Mouse (Mus musculus): ENCODE data around the gene Cpvl. TPM values are rescaled to one million over a fixed set of nuclear protein-coding genes. Genes with fewer than 3 reads are reported as not detected.

Gene Cpvl
- polyA plus RNA-seq, 1 experiment from 2014 or later: not detected

- no peak overlapping the region for H3K27ac ChIP-seq (ENCODE audit: poor library complexity, severe bottlenecking)
- H3K9me3 ChIP-seq (replicated peaks): no peaks in the 10 kb centered on the region
- H3K4me2 ChIP-seq: no peak overlapping the region
- no peak overlapping the region for H3K4me3 ChIP-seq
- 68% methylated on average over 2 of the region's 2 CpGs for WGBS
- no peaks in the 10 kb centered on the region for H3K36me3 ChIP-seq
- no peaks in the 10 kb centered on the region for H3K27me3 ChIP-seq (replicated peaks)
- H3K9ac ChIP-seq: no peak overlapping the region
- no peaks in the 10 kb centered on the region for H3K4me1 ChIP-seq (replicated peaks)
- ATAC-seq (ENCODE audit: insufficient number of reproducible peaks, low FRiP score): no peak
Observed at GRCm38 (mm10) chr6:53856775-53857174, 121.7 kb downstream of the Cpvl start.

GRCm38 (mm10) chr6:53854971-53855856, 123.3 kb downstream of the Cpvl start:
- 84% methylated on average over 12 of the region's 12 CpGs for WGBS
- Histone ChIP-seq H3K36me3 (no peaks in the 10 kb centered on the region), H3K4me3 (no peak overlapping the region), H3K27ac (ENCODE audit: poor library complexity, severe bottlenecking) (no peak overlapping the region), H3K4me2 (no peak overlapping the region), H3K9me3 (replicated peaks) (no peaks in the 10 kb centered on the region), H3K27me3 (replicated peaks) (no peaks in the 10 kb centered on the region), H3K4me1 (replicated peaks) (no peaks in the 10 kb centered on the region), H3K9ac (no peak overlapping the region)
- ATAC-seq (ENCODE audit: insufficient number of reproducible peaks, low FRiP score): no peak

GRCm38 (mm10) chr6:53854226-53854625, 124.2 kb downstream of the Cpvl start:
- ATAC-seq (ENCODE audit: insufficient number of reproducible peaks, low FRiP score): no peak
- no peaks in the 10 kb centered on the region for H3K36me3 ChIP-seq
- no peak overlapping the region for H3K4me2 ChIP-seq
- no peaks in the 10 kb centered on the region for H3K9me3 ChIP-seq (replicated peaks)
- no peaks in the 10 kb centered on the region for H3K4me1 ChIP-seq (replicated peaks)
- H3K27me3 ChIP-seq (replicated peaks): no peaks in the 10 kb centered on the region
- H3K9ac ChIP-seq: no peak overlapping the region
- no peak overlapping the region for H3K4me3 ChIP-seq
- WGBS: 81% methylated on average over 2 of the region's 2 CpGs
- no peak overlapping the region for H3K27ac ChIP-seq (ENCODE audit: poor library complexity, severe bottlenecking)

- Histone ChIP-seq H3K9ac (no peak overlapping the region), H3K27ac (ENCODE audit: poor library complexity, severe bottlenecking) (no peak overlapping the region), H3K4me1 (replicated peaks) (no peaks in the 10 kb centered on the region), H3K4me3 (no peak overlapping the region), H3K9me3 (replicated peaks) (no peaks in the 10 kb centered on the region), H3K4me2 (no peak overlapping the region), H3K36me3 (no peaks in the 10 kb centered on the region), H3K27me3 (replicated peaks) (no peaks in the 10 kb centered on the region)
- no peak for ATAC-seq (ENCODE audit: insufficient number of reproducible peaks, low FRiP score)
- 74% methylated on average over 3 of the region's 3 CpGs for WGBS
Observed at GRCm38 (mm10) chr6:53853546-53853945, 124.9 kb downstream of the Cpvl start.

- no peaks in the 10 kb centered on the region for H3K36me3 ChIP-seq
- WGBS: 89% methylated on average over 17 of the region's 17 CpGs
- no peak overlapping the region for H3K27ac ChIP-seq (ENCODE audit: poor library complexity, severe bottlenecking)
- H3K9ac ChIP-seq: no peak overlapping the region
- H3K27me3 ChIP-seq (replicated peaks): no peaks in the 10 kb centered on the region
- no peaks in the 10 kb centered on the region for H3K4me1 ChIP-seq (replicated peaks)
- no peak for ATAC-seq (ENCODE audit: insufficient number of reproducible peaks, low FRiP score)
- H3K4me3 ChIP-seq: no peak overlapping the region
- no peaks in the 10 kb centered on the region for H3K9me3 ChIP-seq (replicated peaks)
- H3K4me2 ChIP-seq: no peak overlapping the region
Observed at GRCm38 (mm10) chr6:53844626-53845025, 133.8 kb downstream of the Cpvl start.

- no peak overlapping the region for H3K4me2 ChIP-seq
- peaks cover 4% of the 10 kb centered on the region; the same call in 1 of the 2 replicates for H3K4me1 ChIP-seq (replicated peaks)
- no peaks in the 10 kb centered on the region for H3K36me3 ChIP-seq
- WGBS: 46% methylated on average over 4 of the region's 4 CpGs
- no peak overlapping the region for H3K27ac ChIP-seq (ENCODE audit: poor library complexity, severe bottlenecking)
- H3K4me3 ChIP-seq: no peak overlapping the region
- no peak overlapping the region for H3K9ac ChIP-seq
- ATAC-seq (ENCODE audit: insufficient number of reproducible peaks, low FRiP score): no peak
- H3K9me3 ChIP-seq (replicated peaks): no peaks in the 10 kb centered on the region
- peaks cover 28% of the 10 kb centered on the region for H3K27me3 ChIP-seq (replicated peaks)
Observed at GRCm38 (mm10) chr6:53825213-53825612, 153.3 kb downstream of the Cpvl start.

Other genes starting within 250 kb of the Cpvl start
- gene Tril, start 157.8 kb downstream of the Cpvl start, polyA plus RNA-seq (2016; fragmentation: Nextera tagmentation; extraction: Ambion mirVana): 8.3 and 10.5 TPM in 2 replicates
- 7.6 and 12.4 TPM in 2 replicates for gene Chn2, start 60.9 kb upstream of the Cpvl start, polyA plus RNA-seq (2016; fragmentation: Nextera tagmentation; extraction: Ambion mirVana)

All from heart, embryonic 12.5 days (tissue).